Mouse (Mus musculus) embryonic fibroblast, embryonic 13.5 days (primary cell): ENCODE results near the gene Trim80.

ENCODE experiments used
- CTCF ChIP-seq: IDR thresholded peaks from 2 replicates; pipeline ENCODE4 v1.5.1; 2011; ENCODE audit warnings: mild to moderate bottlenecking, control low read depth, low read length, moderate library complexity, borderline replicate concordance; ENCODE audit not compliant: insufficient read depth
- POLR2A ChIP-seq: IDR thresholded peaks from 2 replicates; pipeline ENCODE4 v1.6.1; 2011; ENCODE audit warnings: low read depth, mild to moderate bottlenecking, control low read depth, low read length, moderate library complexity

DNA sequence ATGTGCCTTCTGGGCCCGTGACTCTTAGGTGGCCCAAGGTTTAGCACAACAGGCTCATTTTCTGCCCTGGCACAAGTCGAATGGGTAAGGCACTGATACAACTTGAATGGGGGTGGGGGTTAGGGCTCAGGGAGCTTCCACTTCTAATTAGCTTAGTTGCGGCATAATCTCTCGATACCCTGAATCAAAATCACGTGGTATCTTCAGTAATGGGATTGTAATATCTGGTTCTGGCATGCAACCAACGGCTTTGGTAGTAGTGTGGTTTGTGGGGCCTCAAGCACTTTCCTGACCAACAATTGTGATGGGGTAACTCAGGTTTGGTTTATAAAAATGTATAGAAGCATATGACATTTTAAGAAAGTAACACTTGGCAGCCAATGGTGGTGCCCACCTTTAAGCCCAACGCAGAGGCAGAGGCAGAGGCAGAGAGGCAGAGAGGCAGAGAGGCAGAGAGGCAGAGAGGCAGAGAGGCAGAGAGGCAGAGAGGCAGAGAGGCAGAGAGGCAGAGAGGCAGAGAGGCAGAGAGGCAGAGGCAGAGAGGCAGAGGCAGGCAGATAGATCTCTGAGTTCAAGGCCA, 12.0 kb downstream of the Trim80 start:
- TF ChIP-seq CTCF (no peak), POLR2A (no peak)
